Mouse (Mus musculus) forelimb bud, embryonic 11.5 days (tissue): ENCODE data around the gene Slc30a7.

Experiments
- DNase-seq: peaks from one replicate; pipeline ENCODE4 v3.0.0-alpha.2; 2012; ENCODE audit warnings: low read depth, low spot score

The Slc30a7 gene

DNA sequence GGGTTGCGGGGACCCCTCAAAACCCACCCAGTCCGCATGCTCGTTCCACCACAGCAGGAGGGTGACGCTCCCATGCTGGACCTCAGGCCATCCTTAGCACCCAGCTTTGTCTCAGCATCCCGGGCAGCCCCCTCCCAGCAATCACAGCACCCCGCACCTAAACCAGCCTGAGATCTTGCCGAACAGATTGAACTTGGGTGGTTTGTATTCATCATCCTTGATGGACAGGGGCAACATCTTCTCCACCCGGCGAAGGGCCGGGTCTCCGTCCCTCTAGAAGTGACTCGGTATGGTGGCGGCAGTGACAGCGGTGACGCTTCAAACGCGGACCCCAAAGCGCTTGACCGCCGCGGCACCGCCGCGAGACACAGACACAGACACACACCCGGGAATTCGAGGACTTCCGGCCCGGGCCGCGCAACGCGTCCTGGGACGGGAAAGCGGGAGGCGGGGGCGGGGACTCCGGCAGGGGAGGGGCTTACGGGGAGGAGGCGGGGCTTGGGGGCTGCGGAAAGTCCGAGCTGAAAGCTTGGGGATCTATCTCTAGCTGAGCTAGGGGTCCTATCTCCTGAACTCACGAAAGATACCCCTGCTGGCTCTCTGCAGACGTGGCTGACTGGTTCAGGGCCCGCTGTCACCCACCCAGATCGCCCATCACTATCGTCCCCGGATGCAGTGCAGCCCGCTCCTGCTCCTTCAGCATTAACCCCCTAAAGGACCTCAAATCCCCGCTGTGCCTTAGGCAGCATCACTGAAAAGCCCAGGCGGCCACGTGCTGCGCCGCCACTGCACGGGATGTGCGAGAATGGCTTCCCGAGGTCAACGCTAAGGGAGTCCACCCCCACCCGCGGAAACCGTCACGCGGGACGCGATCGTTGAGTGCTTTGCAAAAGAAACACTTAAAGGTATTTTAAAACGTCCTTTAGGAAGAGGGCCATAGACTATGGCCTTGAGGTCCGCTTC lies at the start of gene Slc30a7, which contains the start of gene Extl2:
Gene Slc30a7, minus strand, starts transcription at position 429 of the 963 bp plus-strand sequence.
Gene Extl2, plus strand, starts transcription at position 485 of the 963 bp plus-strand sequence.
- DNase-seq, result peak; percentile 79

DNA sequence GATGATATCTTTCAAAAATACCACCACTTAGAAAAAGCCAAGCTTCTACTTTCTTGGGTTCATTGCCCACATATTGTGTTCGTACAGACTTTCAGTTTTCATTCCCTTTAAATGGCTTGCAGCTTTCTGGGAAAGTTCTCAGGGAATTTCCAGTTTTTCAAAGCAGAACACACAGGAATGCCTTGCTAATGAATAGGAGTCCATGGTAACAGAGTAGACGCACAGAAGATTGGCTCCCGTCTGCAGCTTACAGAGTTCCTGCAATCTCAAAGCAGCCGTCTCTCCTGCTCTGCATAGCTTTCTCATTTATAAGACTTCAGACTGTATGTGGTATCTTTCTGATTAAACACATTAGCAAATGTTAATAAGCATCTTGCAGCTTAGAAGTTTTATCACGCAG lies 39.8 kb upstream of the Slc30a7 start:
- DNase-seq, result no peak

DNA sequence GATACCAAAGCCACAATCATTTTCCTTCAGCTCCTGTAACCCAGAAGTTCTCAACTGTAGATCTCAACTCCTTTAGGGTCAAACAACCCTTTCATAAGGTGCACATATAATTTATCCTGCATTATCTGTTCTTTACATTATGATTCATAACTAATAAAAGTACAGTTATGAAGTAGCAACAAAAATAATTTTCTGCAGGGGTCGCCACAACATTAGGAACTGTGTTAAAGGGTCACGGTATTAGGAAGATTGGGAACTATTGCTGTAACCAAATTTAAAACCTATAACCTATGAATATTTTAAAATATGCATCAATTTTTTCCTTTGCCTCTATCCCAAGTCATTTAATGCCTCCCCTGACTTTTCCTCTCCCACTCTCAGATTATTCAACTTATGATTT lies 38.8 kb upstream of the Slc30a7 start:
- DNase-seq, result no peak

DNA sequence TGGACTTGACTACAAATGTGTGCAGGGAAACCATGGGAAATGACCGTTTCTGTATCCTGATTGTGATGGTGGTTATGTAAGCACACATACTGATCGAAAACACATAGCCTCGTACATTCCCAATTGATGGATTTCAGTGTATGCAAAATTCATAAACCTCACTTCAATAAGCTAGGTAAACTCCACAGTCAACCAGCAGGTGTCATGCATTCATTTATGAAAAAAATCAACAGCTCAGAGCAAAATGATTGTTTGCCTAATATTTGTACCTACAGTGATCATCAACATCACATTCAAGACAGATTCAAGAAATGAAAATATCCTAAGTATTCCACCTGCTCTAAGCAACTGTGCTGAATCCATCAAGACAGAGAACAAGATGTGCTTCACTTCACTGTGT lies 33.6 kb upstream of the Slc30a7 start:
- no peak for DNase-seq

DNA sequence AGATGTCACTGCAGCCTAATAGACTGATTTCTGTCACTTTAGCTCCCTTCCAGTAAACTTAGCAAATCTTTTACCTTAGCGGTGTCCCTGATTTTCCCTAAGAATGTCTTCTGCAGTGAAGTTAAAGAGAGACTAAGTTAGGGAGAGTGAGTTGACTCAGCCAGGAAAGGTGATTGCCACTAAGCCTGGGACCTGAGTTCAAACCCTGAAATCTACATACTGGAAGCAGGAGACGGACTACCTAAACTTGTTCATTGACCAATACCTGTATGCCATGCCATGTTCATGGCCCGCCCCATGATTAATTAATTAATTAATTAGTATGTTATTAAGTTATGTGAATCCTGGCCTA lies 26.6 kb upstream of the Slc30a7 start:
- DNase-seq, result peak; percentile 75

DNA sequence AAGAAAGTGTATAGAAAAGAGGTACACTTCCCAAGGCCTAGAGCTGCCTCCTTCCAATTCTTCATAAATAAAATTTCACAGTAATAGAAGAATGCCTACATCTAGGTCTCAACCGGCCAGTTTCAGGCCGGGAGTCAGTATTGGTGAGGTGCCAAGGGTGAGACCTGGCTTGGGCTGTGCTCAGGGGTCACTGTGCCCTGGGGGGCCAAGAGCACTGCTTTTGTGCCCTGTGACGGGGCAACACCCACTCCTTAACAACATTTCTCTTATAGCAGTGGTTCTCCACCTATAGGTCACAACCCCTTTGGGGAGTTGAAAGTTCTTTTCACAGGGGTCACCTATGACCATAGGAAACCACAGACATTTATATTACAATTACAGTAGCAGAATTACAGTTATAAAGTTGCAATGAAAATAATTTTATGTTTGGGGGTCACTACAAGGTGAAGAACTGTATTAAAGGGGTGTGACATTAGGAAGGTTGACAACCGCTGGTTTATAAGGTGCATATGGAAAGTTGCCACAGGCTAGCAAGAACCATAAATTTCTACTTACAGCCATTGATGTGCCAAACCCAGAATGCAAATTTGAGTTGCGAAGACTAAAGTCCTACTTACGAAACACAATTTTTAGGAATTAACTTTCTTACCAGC lies 26.1 kb upstream of the Slc30a7 start:
- DNase-seq, result no peak

DNA sequence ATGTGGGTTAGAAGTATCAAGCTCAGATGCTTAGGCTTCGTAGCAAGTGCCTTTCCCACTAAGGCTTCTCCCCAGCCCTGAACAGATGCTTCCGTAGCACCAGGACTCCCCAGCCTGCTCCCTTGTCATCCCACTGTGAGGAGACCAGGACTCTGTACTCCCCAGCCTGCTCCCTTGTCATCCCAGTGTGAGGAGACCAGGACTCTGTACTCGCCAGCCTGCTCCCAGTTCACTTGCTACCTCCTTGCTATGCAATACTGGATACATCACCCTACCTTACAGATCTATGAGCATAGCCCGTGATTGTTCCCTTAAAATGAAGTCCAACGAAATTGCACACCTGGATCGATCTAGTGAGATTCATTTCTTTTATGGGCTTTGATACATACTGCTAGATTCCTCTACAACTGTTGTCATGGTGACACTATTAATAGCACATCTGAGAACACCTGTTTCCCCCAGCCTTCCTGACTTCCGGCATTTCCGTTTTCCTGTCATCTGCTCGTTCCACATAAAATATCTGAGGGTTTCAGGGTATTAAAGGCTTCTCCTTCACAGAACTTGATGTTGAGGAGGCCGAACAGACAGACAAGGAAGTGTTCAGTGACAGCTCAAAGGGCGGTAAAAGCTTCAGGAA lies 23.1 kb upstream of the Slc30a7 start:
- no peak for DNase-seq

DNA sequence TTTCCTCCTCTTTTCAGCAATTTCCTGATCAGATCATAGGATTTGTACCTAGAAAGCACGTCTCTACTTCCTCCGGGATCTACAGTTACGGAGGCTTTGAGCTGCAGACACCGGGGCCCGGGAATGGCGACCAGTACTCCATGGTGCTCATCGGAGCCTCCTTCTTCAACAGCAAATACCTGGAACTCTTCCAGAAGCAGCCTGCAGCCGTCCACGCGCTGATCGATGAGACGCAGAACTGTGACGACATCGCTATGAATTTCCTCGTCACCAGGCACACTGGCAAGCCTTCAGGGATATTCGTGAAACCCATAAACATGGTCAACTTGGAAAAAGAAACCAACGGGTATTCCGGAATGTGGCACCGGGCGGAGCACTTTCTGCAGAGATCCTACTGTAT lies 19.8 kb upstream of the Slc30a7 start:
- DNase-seq, result no peak

DNA sequence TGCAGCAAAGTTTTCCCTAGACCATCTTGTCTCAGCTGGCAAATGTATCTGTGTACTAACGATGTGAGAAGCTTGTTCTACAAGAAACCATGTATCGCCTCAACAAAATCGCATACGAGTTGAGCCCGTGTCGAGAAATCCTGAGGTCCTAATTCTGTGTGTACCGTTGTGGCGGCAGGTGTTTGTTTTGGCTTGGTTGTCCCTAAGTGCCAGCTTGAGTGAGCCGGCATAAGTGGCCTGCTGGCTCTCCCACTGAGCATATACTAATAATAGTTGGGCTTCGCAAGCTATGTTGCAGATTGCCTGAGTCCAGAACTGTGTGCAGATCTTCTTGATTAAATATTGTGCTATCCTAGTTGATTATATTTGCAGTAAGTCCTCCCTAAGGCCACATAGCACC lies 18.5 kb upstream of the Slc30a7 start:
- DNase-seq, result no peak

DNA sequence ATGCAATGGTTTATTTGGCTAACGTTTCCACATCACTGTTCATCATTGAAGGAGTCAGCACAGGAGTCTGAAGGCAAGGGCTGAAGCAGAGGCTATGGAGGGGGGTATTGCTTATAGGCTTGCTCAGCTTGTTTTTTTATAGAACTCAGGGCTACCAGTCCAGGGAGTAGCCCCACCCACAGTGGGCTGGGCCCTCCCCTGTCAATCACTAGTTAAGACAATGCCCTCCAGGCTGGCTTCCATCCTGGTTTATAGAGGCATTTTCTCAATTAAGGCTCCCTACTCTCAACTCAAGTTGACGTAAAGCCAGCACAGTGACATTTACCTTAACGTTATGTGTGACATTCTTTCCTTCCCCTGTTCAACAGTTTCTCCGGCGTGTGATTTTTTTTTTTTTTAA lies 17.5 kb upstream of the Slc30a7 start:
- peak; percentile 64 for DNase-seq

DNA sequence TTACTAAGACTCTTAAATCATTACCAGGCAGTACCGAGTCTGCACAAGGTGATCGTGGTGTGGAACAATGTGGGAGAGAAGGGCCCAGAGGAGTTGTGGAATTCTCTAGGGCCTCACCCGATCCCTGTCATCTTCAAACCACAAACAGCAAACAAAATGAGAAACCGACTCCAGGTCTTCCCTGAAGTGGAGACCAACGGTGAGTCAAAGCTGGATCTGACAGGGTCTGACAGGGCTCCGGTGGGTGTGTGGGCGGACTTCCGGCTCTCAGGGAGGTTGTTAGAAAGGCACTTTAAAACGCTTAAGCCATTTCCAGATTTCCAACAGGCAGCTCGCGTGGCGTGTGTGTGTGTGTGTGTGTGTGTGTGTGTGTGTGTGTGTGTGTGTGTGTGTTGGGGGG lies 17.0 kb upstream of the Slc30a7 start:
- DNase-seq, result no peak

DNA sequence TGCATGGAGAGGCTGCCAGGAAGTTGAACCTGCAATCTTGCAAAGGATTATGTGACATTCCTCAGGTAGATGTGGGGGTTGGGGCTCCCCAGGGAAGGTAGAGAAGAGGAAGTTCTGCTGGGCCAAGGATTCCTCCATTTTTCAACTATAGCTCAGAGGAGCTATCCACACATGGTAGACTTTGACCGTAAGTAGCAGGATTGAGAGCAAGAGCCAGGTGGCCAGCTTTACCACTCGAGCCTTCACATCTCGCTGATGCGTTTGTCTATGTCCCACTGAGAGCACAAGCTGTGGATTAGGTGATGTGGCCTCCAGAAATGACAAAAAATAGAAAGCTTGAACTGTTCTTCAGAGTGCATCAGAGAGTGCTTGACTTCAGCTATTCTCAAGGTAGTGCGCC lies 11.9 kb upstream of the Slc30a7 start:
- no peak for DNase-seq

DNA sequence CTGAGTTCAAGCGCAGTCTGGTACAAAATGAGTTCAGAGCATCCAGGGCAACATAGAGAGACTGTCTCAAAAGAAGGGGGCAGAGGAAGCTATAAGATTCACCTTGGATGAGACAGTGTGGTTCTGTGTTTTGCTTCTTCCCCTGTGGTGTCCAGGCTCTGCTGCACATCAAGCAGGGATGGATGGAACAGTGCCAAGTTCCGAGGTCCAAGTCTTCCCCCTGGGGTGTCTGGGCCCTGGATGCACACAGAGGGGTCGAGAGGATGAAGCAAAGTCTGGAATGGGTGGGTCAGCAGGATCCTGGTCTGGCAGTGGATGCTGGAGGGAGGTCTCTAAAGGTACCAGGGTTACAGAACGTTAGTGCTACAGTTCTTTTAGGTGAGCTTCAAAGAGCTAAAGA lies 11.4 kb upstream of the Slc30a7 start:
- no peak for DNase-seq

DNA sequence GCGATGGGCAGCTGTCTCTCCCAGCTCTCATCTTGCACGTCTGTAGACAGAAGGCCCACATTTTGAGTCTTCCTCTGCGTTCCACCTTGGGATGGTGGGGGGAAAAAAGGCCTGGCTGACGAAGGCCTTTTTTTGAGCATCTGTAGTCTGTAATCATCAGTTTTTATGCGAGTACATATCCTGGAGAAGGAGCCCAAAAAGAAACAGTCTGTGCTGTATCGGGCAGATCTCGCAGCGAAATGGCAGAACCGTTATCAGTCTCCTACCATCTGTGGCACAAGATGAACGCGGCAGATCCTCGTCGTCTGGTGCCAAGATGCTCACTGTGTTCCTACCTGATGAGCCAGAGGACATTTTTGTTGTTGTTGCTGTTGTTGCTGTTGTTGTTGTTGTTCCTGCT lies 8.9 kb upstream of the Slc30a7 start:
- DNase-seq, result no peak

DNA sequence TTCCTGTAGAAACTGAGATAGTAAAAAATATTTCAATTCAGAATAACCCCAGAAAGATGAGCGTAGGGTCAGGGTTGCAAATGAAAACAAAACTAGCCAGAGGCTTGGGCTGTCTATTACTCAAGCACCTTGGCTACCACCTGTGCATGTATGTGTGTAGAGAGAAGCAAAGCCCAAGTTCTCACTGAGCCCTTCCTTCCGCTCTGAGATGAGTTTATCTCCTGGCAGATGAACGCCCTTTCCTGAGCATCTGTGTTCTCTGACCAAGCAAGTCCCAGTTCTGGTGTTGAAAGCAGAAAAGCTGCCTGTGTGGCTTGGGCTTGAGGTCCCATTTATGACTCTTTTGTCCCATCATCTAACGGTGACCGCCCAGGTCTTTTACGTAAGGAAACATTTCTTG lies 7.7 kb upstream of the Slc30a7 start:
- no peak for DNase-seq

DNA sequence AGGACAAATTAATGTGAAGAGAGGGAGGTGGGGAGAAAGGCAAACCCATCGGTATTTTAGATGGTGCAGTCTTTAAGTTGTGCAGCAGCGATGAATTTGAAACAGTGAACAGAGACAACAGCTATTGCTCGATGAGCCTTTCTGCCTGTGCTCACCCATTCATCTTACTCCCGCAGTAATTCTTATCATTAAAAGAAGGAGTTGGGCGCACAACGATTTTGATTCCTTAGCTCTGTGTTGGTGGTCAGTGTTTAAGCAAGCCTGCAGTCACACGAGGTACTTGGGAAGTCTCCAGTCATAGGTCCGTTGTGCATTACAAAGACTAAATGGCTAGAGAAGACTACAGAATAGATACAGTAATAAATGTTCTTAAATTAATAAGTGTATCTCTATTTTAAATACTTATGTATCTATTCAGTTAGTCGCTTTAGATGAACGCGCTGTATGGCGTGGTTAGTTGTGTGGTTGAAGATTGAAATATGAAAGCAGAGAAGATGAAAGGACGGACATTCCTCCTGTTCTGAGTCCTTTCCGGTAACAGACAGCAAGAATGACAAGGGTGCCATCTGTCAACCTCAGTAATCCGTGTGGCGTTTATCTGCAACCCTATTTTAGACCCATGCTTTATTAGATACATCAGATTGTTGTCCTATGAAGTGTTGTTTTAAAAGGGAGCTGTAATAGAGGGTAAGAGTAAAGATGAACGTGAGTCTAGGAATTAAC lies 2.6 kb upstream of the Slc30a7 start:
- no peak for DNase-seq

DNA sequence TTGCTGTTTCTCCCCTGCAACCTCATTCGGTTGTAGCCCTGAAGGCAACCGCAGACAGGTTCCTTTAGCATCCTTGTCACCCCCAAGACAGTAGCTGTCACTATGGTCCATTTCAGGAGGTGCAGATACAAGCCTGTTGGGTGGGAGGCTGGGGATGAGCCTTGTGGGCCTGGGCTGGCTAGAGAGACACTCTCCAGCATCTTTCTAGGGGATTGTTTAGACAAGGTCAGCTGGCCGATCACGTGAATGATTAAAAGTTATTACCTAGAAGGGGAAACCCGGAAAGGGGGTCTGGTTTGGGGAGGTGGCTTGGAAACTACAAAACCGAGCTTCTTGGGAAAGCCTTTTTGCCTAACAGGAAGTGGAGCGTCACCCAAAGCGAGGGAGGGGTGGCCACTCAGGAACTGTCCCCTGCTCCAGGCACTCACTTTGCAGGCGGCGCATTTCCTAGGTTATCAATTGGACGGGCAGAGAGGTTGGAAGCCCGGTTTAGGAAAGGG lies 785 bp upstream of the Slc30a7 start:
- DNase-seq, result peak; percentile 84

DNA sequence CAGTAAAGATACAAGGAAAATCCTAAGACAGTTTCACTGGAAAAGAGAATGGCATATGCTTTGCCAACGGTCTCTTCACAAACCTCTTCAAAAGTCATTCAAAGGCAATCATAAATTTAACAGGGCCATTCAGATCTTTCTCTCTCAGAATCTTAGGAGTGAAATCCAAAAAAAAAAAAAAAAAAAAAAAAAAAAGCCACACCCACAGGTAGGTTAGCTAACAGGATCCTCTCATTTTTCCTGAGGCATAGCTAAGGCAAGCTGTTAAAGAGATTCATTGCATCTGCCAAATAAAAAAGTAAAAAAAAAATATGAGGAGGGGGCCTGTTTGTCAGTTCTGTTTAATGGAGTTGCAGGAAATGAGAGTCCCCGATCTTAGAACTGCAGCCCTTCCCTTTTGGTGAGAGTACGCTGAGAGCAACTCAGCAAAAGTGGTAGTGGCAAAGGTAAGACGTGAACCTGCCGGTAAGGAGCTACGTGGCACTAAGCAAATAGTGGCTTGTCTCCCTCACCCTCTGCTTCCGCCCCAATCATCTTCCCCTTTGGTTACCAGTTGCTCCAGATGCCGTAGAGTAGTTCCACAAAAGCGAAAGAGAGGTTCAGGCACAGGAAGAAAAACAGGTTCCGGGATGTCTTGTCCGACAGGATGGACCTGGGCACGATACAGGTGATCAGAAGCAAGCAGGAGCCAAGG lies 775 bp downstream of the Slc30a7 start:
- DNase-seq, result no peak

DNA sequence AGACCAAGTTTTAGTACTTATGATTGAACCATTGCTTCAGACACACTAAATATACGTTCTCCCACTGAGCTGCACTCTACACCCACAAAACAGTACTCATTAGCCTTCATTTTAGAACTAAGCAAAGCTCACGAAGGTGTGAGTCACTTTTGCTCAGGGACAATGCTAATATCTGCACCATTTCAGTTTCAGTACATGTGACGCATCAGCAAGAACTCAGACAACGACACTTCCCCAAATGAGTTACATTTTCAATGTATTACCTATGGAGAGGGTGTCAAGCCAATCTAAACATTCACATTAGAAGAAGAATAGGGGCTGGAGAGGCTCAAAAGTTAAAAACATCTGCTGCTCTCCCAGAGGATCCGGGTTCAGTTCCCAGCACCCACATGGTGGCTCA lies 10.3 kb downstream of the Slc30a7 start:
- no peak for DNase-seq

DNA sequence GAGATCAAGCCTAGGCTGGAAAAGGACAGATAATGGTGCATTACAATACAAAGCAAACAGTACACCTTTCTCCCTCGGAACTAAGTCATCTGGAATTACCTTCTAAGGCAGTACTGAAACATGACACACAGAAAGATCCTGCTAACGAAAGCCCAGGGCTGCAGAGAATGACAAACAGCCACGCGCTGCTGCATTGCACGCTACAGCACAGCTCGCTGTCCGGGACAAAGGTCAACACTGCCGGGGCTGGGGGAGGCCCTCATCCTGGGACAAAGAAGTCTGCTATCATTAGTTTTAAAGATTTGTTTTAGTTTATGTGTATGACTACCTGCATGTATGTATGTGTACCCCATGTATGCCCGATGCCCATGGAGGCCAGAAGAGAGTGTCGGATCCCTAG lies 14.2 kb downstream of the Slc30a7 start:
- no peak for DNase-seq

DNA sequence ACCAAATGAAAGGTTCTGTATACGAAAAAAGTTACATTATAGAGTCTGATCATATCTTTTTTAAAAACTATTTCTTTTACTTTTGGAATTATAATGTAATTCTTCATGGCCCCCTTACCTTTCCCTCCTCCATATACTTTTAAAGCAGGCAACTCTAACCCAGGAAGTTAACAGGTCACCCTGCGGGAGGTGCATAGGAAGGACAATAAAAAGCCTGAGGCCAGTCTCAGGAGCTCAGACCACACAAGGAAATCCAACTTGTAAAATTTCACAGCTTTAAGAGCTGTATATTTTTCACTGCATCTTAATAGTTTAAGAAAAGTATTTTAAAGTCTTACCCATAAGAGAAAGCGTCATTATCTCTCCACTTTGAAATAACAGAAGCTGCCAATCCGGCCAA lies 14.6 kb downstream of the Slc30a7 start:
- DNase-seq, result no peak
